Mouse (Mus musculus): ENCODE results near the gene Hist1h2bn. TPM values are rescaled to one million over a fixed set of nuclear protein-coding genes. Genes with fewer than 3 reads are reported as not detected.
"Not testable (repeated sequence)": the region's sequence is repeated elsewhere in the genome, so short reads cannot be mapped to it uniquely, and the experiment has no call there.

Hist1h2bn gene
- total and polyA plus RNA-seq, 3 experiments = 5.6 to 1,714 TPM; not detected in 1

DNA sequence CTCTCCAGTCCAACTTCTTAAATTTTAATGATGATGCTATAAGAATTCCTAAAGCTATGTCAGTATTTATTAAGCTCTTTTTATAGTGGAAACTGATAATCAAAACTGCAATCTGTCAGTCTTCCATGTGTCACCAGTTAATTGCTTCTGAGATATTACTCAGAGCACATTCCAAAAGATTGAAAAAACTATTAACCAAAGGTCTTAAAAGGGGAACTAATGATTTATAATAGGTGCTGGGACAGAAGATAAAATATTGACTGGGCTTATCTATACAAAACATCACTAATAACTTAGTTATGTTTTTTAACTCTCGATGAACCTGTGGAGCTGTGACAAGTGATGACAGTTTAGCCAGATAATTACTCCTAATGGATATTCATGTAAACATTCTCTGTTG lies 8.9 kb upstream of the Hist1h2bn start:
- Histone ChIP-seq H3K9ac (ENCODE audit: control insufficient read depth, low read depth, low read length, poor library complexity, severe bottlenecking) (no peak overlapping the region), H3K9me3 (replicated peaks; ENCODE audit: insufficient read depth, low read length) (no peaks in the 10 kb centered on the region), H3K27me3 (ENCODE audit: control insufficient read depth in 1 of 2, insufficient read depth in 2 of 2, low read length in 2 of 2) (no peaks in the 10 kb centered on the region), H3K4me1 (ENCODE audit: control insufficient read depth in 1 of 2, insufficient read depth in 2 of 2, low read length in 2 of 2) (peaks cover 6 to 17% of the 10 kb centered on the region in 2 experiments; a peak in 3 of 4 replicates), H3K27ac (ENCODE audit: control insufficient read depth, low read depth, low read length) (no peak overlapping the region), H3K4me3 (ENCODE audit: control insufficient read depth in 1 of 2, insufficient read depth in 1 of 2, low read depth in 2 of 2, low read length in 2 of 2) (no peak overlapping the region), H3K36me3 (ENCODE audit: control insufficient read depth in 1 of 2, insufficient read depth in 2 of 2, low read length in 2 of 2) (peaks cover 0 to 26% of the 10 kb centered on the region in 2 experiments; a peak in 2 of 4 replicates), H3K79me2 (ENCODE audit: control insufficient read depth, insufficient read depth, low read length, poor library complexity) (no peaks in the 10 kb centered on the region; the same call in 1 of the 2 replicates)
- peak; percentile 44 for DNase-seq (ENCODE audit: low read depth, low spot score)
- TF ChIP-seq E2F4 (IDR thresholded peaks at IDR 0.05; ENCODE audit: borderline replicate concordance, low read depth, low read length) (no peak), TAL1 (IDR thresholded peaks at IDR 0.05; ENCODE audit: low read length) (peak; percentile 62)

DNA sequence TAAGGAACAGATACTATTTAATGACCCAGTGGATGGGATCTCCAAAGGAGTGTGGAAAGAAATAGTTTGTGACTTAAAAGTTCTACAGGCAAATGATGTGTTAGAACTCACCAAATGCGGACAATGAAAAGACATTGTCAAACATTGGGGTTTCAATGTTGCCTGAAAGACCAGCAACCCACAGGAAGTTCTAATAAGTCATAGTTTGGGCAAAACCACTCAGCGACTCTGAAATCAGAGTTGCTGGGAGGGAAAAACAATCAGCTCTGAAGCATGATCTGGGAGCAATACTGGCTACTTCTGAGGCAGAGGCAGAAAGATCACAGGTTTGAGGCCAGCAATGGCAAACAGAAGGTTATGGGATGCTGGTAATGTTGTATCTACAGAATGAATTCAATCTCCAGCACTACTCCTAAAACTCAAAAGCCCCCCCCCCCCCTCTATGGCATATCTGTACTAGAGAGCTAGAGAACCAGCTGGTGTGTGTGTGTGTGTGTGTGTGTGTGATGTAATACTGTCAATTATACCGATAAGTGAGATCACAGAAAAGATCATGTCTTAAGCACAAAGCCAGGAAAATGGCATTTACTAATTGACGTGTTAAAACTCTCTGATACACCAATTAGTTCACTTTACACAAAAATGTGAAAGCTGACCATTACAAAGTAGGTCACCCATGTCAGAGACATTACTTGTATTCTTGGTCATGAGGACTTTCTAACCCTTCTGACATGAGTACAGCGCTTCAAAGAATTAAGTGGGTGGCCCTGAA lies 4.3 kb upstream of the Hist1h2bn start:
- H3K4me3 ChIP-seq (ENCODE audit: control insufficient read depth in 1 of 2, insufficient read depth in 1 of 2, low read depth in 2 of 2, low read length in 2 of 2) = peak overlapping the region; percentile 3 to 59
- TF ChIP-seq ZC3H11A (IDR thresholded peaks at IDR 0.05; ENCODE audit: low read depth, low read length) (no peak), POLR2A (IDR thresholded peaks at IDR 0.05; ENCODE audit: control insufficient read depth in 1 of 2, insufficient read depth in 1 of 2, low read depth in 1 of 2, low read length in 2 of 2, poor library complexity in 1 of 2) (peak; percentile 52 to 88; a peak in 3 of 4 replicates)
- peaks cover 6 to 20% of the 10 kb centered on the region in 2 experiments; a peak in 3 of 4 replicates for H3K4me1 ChIP-seq (ENCODE audit: control insufficient read depth in 1 of 2, insufficient read depth in 2 of 2, low read length in 2 of 2)
- H3K9ac ChIP-seq (ENCODE audit: control insufficient read depth, low read depth, low read length, poor library complexity, severe bottlenecking) = peak overlapping the region; percentile 77
- H3K27ac ChIP-seq (ENCODE audit: control insufficient read depth, low read depth, low read length) = peak overlapping the region; percentile 88
- H3K79me2 ChIP-seq (ENCODE audit: control insufficient read depth, insufficient read depth, low read length, poor library complexity) = no peaks in the 10 kb centered on the region; the same call in 1 of the 2 replicates
- peaks cover 0 to 29% of the 10 kb centered on the region in 2 experiments; a peak in 2 of 4 replicates for H3K36me3 ChIP-seq (ENCODE audit: control insufficient read depth in 1 of 2, insufficient read depth in 2 of 2, low read length in 2 of 2)
- no peaks in the 10 kb centered on the region for H3K27me3 ChIP-seq (ENCODE audit: control insufficient read depth in 1 of 2, insufficient read depth in 2 of 2, low read length in 2 of 2)
- DNase-seq (ENCODE audit: low read depth, low spot score) = peak; percentile 84
- H3K9me3 ChIP-seq (replicated peaks; ENCODE audit: insufficient read depth, low read length) = no peaks in the 10 kb centered on the region

DNA sequence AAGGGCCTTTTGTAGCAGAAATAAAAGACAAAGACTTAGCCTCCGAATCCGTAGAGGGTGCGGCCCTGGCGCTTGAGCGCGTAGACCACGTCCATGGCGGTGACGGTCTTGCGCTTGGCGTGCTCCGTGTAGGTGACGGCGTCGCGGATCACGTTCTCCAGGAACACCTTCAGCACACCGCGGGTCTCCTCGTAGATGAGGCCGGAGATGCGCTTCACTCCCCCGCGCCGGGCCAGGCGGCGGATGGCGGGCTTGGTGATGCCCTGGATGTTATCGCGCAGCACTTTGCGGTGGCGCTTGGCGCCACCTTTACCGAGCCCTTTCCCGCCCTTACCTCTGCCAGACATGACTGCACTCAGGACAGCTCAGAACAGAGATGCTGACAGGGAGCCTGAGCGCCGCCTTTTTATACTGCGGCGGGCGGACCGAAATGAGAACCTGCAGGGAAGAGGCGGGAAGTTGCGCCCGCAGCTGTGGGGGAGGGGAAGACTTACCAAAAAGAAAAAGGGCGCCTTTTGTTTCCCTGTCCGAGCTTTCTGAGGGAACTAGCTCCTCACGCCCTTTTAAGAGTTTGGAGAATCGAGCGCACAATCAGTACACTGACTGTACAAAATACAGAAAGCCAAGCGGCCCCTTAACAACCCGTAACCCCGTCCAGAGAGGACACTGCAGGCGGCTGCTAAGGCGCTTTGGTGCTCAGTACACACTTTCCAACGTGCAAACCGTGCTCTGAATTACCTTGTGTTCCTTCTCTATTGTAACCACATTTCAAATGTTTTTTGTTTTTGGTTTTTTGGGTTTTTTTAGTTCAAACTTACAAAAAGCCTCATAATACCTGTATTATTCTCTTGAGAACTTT lies 3.5 kb upstream of the Hist1h2bn start, which contains the start of gene Hist1h4k:
Hist1h4k (minus strand) TSS at position 347 of the 859 bp plus-strand sequence.
- not testable (repeated sequence) for H3K79me2 ChIP-seq (ENCODE audit: control insufficient read depth, insufficient read depth, low read length, poor library complexity); H3K27me3 ChIP-seq (ENCODE audit: control insufficient read depth in 1 of 2, insufficient read depth in 2 of 2, low read length in 2 of 2)
- peak; percentile 94 for DNase-seq (ENCODE audit: low read depth, low spot score)

More for the DNA sequence above, 3.5 kb upstream of the Hist1h2bn start, which contains the start of gene Hist1h4k:
- not testable (repeated sequence) for H3K9me3 ChIP-seq (replicated peaks; ENCODE audit: insufficient read depth, low read length)
- Histone ChIP-seq H3K9ac (ENCODE audit: control insufficient read depth, low read depth, low read length, poor library complexity, severe bottlenecking) (peak within 1 kb of the TSS; percentile 80), H3K36me3 (ENCODE audit: control insufficient read depth in 1 of 2, insufficient read depth in 2 of 2, low read length in 2 of 2) (peaks cover 0 to 30% of the 10 kb centered on the region in 2 experiments; a peak in 2 of 4 replicates), H3K4me1 (ENCODE audit: control insufficient read depth in 1 of 2, insufficient read depth in 2 of 2, low read length in 2 of 2) (peaks cover 2 to 21% of the 10 kb centered on the region in 2 experiments; a peak in 3 of 4 replicates), H3K4me3 (ENCODE audit: control insufficient read depth in 1 of 2, insufficient read depth in 1 of 2, low read depth in 2 of 2, low read length in 2 of 2) (peak within 1 kb of the TSS; percentile 6 to 59), H3K27ac (ENCODE audit: control insufficient read depth, low read depth, low read length) (peak within 1 kb of the TSS; percentile 98)
- peak; percentile 96 to 97 for TF ChIP-seq POLR2A (IDR thresholded peaks at IDR 0.05; ENCODE audit: control insufficient read depth in 1 of 2, insufficient read depth in 1 of 2, low read depth in 1 of 2, low read length in 2 of 2, poor library complexity in 1 of 2)
- TF ChIP-seq POLR2AphosphoS5 (IDR thresholded peaks at IDR 0.05; ENCODE audit: borderline replicate concordance, low read depth, low read length) = peak; percentile 91; the same call in 1 of the 2 replicates
- TF ChIP-seq TBP (IDR thresholded peaks at IDR 0.05; ENCODE audit: low read depth, low read length) = peak; percentile 98

Measured in MEL (cell line).